ENCODE assay signal across 26 mouse cellular contexts in the genomic region with DNA sequence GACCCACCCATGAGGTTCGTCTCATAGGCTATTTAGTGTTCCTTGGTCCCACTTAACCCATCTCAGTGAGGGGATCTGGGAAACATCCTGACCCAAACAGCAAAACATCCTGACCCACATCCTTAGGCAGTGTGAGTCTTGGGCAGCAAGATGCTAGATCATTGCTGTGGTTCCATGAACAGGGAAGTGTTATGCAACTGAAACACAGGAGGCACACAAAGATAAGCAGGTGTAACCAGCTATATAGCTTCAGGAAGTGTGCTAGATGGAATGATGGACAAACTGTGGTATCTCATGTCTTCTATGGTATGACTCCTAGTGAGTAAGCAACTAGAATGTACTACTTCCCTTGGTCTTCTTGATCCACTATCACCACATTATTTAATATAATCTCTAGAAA. TPM values are rescaled to one million over a fixed set of nuclear protein-coding genes. Genes with fewer than 3 reads are reported as not detected.
"Had no signal": no experiment of that assay in that cellular context is flagged by ENCODE, and none has a peak within 500 bp of the region (broad histone marks: within the 10 kb centered on the region; RNA-seq: fewer than 3 reads in every experiment).

No protein-coding gene starts in this region.

- H3K27ac ChIP-seq: midbrain, embryonic 10.5 days; midbrain, embryonic 12.5 days; neural tube, embryonic 13.5 days; neural tube, embryonic 15.5 days; stomach, embryonic 15.5 days; stomach, postnatal 0 days had no signal

- H3K9ac ChIP-seq: lung, embryonic 14.5 days; midbrain, embryonic 12.5 days; neural tube, embryonic 13.5 days; neural tube, embryonic 15.5 days; stomach, embryonic 15.5 days had no signal

- ATAC-seq: midbrain, embryonic 16.5 days had no signal

- H3K27me3 ChIP-seq: midbrain, embryonic 12.5 days; neural tube, embryonic 13.5 days; neural tube, embryonic 15.5 days; stomach, embryonic 15.5 days had no signal

- H3K4me3 ChIP-seq: midbrain, embryonic 10.5 days; midbrain, embryonic 12.5 days; myocyte; neural tube, embryonic 13.5 days; neural tube, embryonic 15.5 days; stomach, embryonic 15.5 days had no signal

- H3K4me1 ChIP-seq: midbrain, embryonic 10.5 days; midbrain, embryonic 12.5 days; neural tube, embryonic 13.5 days; neural tube, embryonic 15.5 days; stomach, embryonic 15.5 days had no signal

- DNase-seq: lung, adult 18-20 months; lung, embryonic 14.5 days; lung, postnatal 10 days; lung, postnatal 4 days; midbrain, embryonic 14.5 days; retina, postnatal 1 day; right cerebral cortex, adult 18-20 months; right cerebral cortex, postnatal 25 days; right cerebral cortex, postnatal 4 days; spleen, adult 18-20 months; thymus, postnatal 14 days; thymus, postnatal 36 days had no signal

- H3K36me3 ChIP-seq: midbrain, embryonic 10.5 days; midbrain, embryonic 12.5 days; neural tube, embryonic 13.5 days; neural tube, embryonic 15.5 days; stomach, embryonic 15.5 days had no signal

- H3K9me3 ChIP-seq: midbrain, embryonic 10.5 days; midbrain, embryonic 12.5 days; neural tube, embryonic 13.5 days; neural tube, embryonic 15.5 days; stomach, embryonic 15.5 days had no signal

RNA-seq across cellular contexts. Expression of gene Gp2, which starts 17.1 kb away (rescaled TPM):
- total RNA-seq: megakaryocyte, adult 5-6 weeks; megakaryocyte-erythroid progenitor cell, adult 5-6 weeks had no signal
- polyA plus RNA-seq: liver, embryonic 16.5 days; lung, embryonic 14.5 days; midbrain, embryonic 10.5 days; midbrain, embryonic 12.5 days; midbrain, embryonic 14.5 days; midbrain, embryonic 16.5 days; myocyte; neural tube, embryonic 11.5 days; neural tube, embryonic 13.5 days; neural tube, embryonic 15.5 days had no signal

RNA-seq across cellular contexts. Expression of gene Umod, which starts 37.1 kb away (rescaled TPM):
- total RNA-seq: megakaryocyte, adult 5-6 weeks; megakaryocyte-erythroid progenitor cell, adult 5-6 weeks had no signal
- polyA plus RNA-seq: liver, embryonic 16.5 days; lung, embryonic 14.5 days; lung, embryonic 16.5 days; midbrain, embryonic 10.5 days; midbrain, embryonic 12.5 days; midbrain, embryonic 14.5 days; midbrain, embryonic 16.5 days; myocyte; neural tube, embryonic 11.5 days; neural tube, embryonic 13.5 days; neural tube, embryonic 15.5 days; small intestine, adult 2 months; stomach, embryonic 15.5 days; stomach, postnatal 0 days had no signal
